Mouse (Mus musculus) lung, embryonic 16.5 days (tissue): ENCODE data around the gene Cradd. TPM values are rescaled to one million over a fixed set of nuclear protein-coding genes. Genes with fewer than 3 reads are reported as not detected.

Experiments used
- ATAC-seq: fragments of 200-750 bp; cut with Nextera tagmentation; 2 replicates; pipeline ENCODE4 v1.8.0; 2017; ENCODE audit warnings: low read depth, mild to moderate bottlenecking, moderate library complexity
- H3K27ac ChIP-seq: fragments of 300-500 bp; sonication (generic); 2 replicates; pipeline ENCODE4 v1.5.1; 2014; ENCODE audit warnings: mild to moderate bottlenecking, control low read depth, low read length
- H3K27me3 ChIP-seq: fragments of 300-500 bp; sonication (generic); 2 replicates; pipeline ENCODE4 v1.6.1; 2014; ENCODE audit warnings: low read depth, low read length, mixed read lengths; ENCODE audit not compliant: control insufficient read depth, insufficient read depth
- H3K36me3 ChIP-seq: fragments of 300-500 bp; sonication (generic); 2 replicates; pipeline ENCODE4 v1.6.1; 2014; ENCODE audit warnings: low read length; ENCODE audit not compliant: control insufficient read depth, insufficient read depth
- H3K4me1 ChIP-seq: fragments of 300-500 bp; sonication (generic); replicated peaks from 2 replicates; pipeline ENCODE4 v1.6.1; 2014; ENCODE audit warnings: low read length, mixed read lengths; ENCODE audit not compliant: control insufficient read depth, insufficient read depth
- H3K4me2 ChIP-seq: fragments of 300-500 bp; sonication (generic); 2 replicates; pipeline ENCODE4 v1.6.1; 2014; ENCODE audit warnings: low read depth, low read length, control low read depth
- H3K4me3 ChIP-seq: fragments of 300-500 bp; sonication (generic); 2 replicates; pipeline ENCODE4 v1.5.1; 2014; ENCODE audit warnings: mild to moderate bottlenecking, low read length, control low read depth
- H3K9ac ChIP-seq: fragments of 300-500 bp; sonication (generic); 2 replicates; pipeline ENCODE4 v1.6.1; 2014; ENCODE audit warnings: low read length, control low read depth
- H3K9me3 ChIP-seq: fragments of 300-500 bp; sonication (generic); 2 replicates; pipeline ENCODE4 v1.6.1; 2016; ENCODE audit warnings: low read length; ENCODE audit not compliant: control insufficient read depth
- WGBS: fragments of 180-500 bp; shearing (Covaris S2); extraction: QIAGEN DNeasy Blood & Tissue Kit; methylation state at CpG from one replicate; pipeline ENCODE4 v1.1.7; 2014; 5-methylcytosine and 5-hydroxymethylcytosine counted together
- polyA plus RNA-seq: library from polyadenylated mRNA; unstranded; fragments of >200 nt; fragmentation: Nextera tagmentation; extraction: Ambion mirVana; gene quantifications from 2 replicates; pipeline ENCODE4 v1.2.1, GENCODE M21; 2015

The Cradd gene
- polyA plus RNA-seq, 1 experiment from 2014 or later: 12.0 TPM

DNA sequence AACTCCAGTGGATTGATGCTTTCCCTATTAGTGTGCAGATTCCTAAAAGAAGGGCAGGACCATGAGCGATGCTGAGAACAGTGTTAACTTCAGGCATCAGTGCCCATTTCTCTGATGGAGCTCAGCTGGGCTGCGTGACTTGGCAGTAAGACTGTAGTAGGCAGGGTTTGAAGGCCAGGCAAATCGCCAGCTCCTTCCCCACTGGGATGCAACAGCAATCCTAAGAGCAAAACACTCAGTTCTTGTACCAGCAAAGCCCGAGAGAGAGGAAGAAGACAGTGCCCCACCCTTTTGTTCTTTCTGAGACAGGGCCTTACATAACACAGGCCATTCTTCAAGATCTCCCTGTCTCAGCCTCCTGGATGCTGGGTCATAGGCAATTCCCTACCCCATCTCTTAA, 140.9 kb downstream of the Cradd start:
- no peak overlapping the region for H3K4me2 ChIP-seq
- no peaks in the 10 kb centered on the region for H3K9me3 ChIP-seq
- no peaks in the 10 kb centered on the region for H3K27me3 ChIP-seq
- H3K9ac ChIP-seq: no peak overlapping the region
- no peaks in the 10 kb centered on the region; the same call in 1 of the 2 replicates for H3K36me3 ChIP-seq
- H3K4me1 ChIP-seq: peaks cover 9% of the 10 kb centered on the region
- no peak overlapping the region for H3K4me3 ChIP-seq
- ATAC-seq: peak; percentile 67; the same call in 1 of the 2 replicates
- 51% methylated on average over 4 of the region's 4 CpGs for WGBS
- H3K27ac ChIP-seq: peak overlapping the region; percentile 44; the same call in 1 of the 2 replicates

DNA sequence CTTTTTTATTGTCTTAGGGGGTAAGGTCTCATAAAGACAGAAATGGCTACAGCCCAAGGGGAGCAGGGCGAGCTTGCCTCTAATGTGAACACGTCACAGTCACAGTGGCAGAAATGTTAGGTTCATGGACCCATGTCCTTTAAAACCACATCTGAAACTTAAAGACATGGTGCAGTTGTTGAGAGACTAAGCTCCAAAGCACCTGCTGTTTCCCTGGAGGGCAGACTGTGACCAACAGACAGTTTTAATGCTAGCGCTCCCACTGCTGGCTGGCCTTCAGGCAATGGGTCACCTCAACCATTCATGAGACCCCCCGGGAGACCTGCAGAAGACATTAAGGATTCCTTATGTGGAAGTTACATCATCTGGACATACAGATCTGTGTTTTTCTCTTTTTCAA, 141.5 kb downstream of the Cradd start:
- Histone ChIP-seq H3K36me3 (no peaks in the 10 kb centered on the region; the same call in 1 of the 2 replicates), H3K4me2 (no peak overlapping the region), H3K4me3 (no peak overlapping the region), H3K27me3 (no peaks in the 10 kb centered on the region), H3K27ac (no peak overlapping the region), H3K4me1 (peaks cover 11% of the 10 kb centered on the region), H3K9me3 (no peaks in the 10 kb centered on the region), H3K9ac (no peak overlapping the region)
- WGBS: 80% methylated on average over 4 of the region's 4 CpGs
- no peak for ATAC-seq

DNA sequence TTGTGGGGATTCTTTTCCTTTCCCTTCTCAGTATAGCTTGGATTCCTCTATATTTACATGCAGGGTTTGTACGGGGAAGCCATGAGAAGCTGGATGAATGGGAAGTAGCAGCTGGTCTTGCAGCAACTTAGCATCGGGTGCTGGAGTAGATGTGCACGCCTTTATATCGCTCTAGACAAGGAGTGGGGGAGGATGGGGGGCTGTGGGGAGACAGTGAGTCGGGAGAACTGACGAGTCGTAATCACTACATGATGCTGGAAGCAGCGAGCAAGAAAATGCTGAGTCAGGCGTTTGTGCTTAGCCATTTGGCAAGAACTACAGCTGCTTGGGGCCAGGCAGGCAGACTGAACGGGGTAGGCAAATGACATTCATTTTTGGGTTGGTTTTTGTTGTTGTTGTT, 142.4 kb downstream of the Cradd start:
- no peak overlapping the region for H3K4me3 ChIP-seq
- no peak overlapping the region for H3K9ac ChIP-seq
- no peak overlapping the region for H3K27ac ChIP-seq
- H3K4me2 ChIP-seq: no peak overlapping the region
- 44% methylated on average over 10 of the region's 10 CpGs for WGBS
- no peaks in the 10 kb centered on the region for H3K9me3 ChIP-seq
- peak; percentile 50; the same call in 1 of the 2 replicates for ATAC-seq
- no peaks in the 10 kb centered on the region; the same call in 1 of the 2 replicates for H3K36me3 ChIP-seq
- H3K27me3 ChIP-seq: no peaks in the 10 kb centered on the region
- H3K4me1 ChIP-seq: peaks cover 18% of the 10 kb centered on the region

DNA sequence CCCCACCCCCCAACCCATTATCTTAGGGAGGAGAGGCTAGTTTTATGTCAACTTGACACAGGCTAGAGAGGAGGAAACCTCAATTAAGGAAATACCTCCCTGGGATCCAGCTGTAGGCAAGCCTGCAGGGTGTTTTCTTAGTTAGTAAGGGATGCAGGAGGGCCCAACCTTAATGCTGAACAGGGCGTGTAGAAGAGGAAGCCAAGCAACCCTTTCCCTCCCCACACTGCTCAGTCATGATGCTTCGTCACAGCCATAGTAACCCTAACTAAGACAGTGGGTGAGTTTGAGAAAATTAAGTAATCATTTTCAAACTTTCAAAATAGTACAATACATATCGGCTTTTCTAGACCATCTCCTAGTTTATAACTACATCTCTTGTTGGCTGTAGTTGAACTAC, 143.0 kb downstream of the Cradd start:
- no peak overlapping the region for H3K4me2 ChIP-seq
- no peaks in the 10 kb centered on the region for H3K27me3 ChIP-seq
- WGBS: 80% methylated on average over 3 of the region's 3 CpGs
- no peak overlapping the region for H3K9ac ChIP-seq
- H3K4me3 ChIP-seq: no peak overlapping the region
- H3K36me3 ChIP-seq: no peaks in the 10 kb centered on the region; the same call in 1 of the 2 replicates
- H3K4me1 ChIP-seq: peaks cover 18% of the 10 kb centered on the region
- H3K27ac ChIP-seq: no peak overlapping the region
- ATAC-seq: no peak
- H3K9me3 ChIP-seq: no peaks in the 10 kb centered on the region

DNA sequence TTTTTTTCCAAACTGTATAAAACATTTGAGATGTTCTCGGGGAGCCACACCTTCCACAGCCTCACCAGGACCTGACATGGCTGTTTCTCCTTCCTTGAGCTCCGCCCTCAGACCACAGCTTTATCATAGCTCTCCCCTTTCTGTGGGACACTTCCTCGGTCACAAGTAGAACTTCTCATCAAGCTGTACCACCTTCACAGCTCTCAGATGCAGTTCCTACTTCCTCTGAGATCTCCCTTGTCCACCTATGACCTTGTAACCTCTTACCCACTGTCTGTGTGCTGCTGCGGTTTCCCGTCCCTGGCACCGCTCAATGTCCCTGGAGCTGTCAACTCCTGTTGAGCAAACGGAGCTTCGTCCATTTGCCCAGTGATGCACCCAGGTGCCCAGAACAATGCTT, 143.8 kb downstream of the Cradd start:
- WGBS: 76% methylated on average over 8 of the region's 8 CpGs

DNA sequence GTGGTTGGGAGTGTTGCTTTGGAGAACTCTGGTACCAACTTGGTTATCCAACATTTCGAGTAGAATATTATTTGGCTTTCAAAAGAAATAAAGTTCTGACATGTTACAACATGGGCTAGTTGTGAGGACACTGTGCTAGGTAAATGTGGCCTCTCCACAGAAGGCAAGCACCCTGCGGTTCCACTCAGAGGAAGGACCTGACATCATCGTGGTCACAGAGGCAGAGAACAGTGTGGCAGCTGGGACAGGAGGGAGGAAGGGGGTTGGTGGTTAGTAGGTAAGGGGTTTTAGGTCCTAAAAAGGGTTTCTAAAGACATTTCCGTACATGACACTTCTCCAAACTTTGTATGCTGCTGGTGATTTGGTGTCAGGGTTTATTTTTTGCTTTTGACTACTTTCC, 145.1 kb downstream of the Cradd start:
- H3K4me1 ChIP-seq: peaks cover 19% of the 10 kb centered on the region
- no peak for ATAC-seq
- no peaks in the 10 kb centered on the region for H3K27me3 ChIP-seq
- WGBS: 79% methylated on average over 4 of the region's 4 CpGs
- H3K9ac ChIP-seq: no peak overlapping the region
- no peaks in the 10 kb centered on the region for H3K36me3 ChIP-seq
- no peaks in the 10 kb centered on the region for H3K9me3 ChIP-seq
- H3K4me3 ChIP-seq: no peak overlapping the region
- no peak overlapping the region for H3K4me2 ChIP-seq
- no peak overlapping the region for H3K27ac ChIP-seq

More for the DNA sequence above, 143.8 kb downstream of the Cradd start:
- H3K4me2 ChIP-seq: no peak overlapping the region
- no peak overlapping the region for H3K27ac ChIP-seq
- no peak for ATAC-seq
- peaks cover 22% of the 10 kb centered on the region for H3K4me1 ChIP-seq
- H3K36me3 ChIP-seq: no peaks in the 10 kb centered on the region
- no peaks in the 10 kb centered on the region for H3K27me3 ChIP-seq
- no peaks in the 10 kb centered on the region for H3K9me3 ChIP-seq
- H3K9ac ChIP-seq: no peak overlapping the region
- H3K4me3 ChIP-seq: no peak overlapping the region

DNA sequence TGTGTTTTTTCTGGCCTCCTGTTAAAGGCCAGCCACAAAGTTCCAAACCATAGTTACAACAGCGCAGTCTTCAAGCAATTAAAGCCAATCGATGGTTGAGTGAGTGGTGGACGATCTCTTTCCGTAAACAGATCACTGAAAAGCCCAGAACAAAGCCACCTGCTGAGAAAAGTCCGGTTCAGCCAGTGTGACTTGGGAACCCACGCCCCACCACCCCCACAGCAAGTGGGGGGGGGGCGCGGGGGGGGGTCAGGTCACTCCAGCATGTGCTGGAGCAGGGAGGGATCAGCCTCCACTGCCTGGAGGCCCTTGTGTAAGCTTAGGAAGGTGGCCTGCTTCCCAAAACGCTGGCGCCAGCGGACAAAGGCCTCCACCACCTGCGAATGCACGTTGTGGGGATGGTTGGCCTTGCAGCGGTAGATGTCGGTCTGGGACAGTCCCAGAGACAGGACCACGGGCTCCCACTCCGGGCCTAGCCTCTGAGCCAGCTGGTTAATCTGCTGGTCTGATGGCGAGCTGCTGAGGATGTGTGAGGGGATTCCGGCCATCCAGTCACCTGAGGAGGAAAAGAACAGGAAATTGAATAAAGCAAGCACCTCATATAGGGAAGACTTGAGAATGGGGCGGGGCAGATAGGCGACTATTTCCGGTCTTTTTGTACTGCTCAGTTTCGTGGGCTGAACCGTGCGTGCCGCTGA, 148.4 kb downstream of the Cradd start:
- ATAC-seq: 0 out of 2 replicates have a peak, but pooled peaks have one; percentile 10
- no peaks in the 10 kb centered on the region for H3K9me3 ChIP-seq
- no peaks in the 10 kb centered on the region for H3K27me3 ChIP-seq
- WGBS: 53% methylated on average over 25 of the region's 26 CpGs
- H3K27ac ChIP-seq: no peak overlapping the region
- H3K4me3 ChIP-seq: no peak overlapping the region
- H3K4me1 ChIP-seq: peaks cover 20% of the 10 kb centered on the region
- no peak overlapping the region for H3K4me2 ChIP-seq
- H3K9ac ChIP-seq: no peak overlapping the region
- H3K36me3 ChIP-seq: no peaks in the 10 kb centered on the region

DNA sequence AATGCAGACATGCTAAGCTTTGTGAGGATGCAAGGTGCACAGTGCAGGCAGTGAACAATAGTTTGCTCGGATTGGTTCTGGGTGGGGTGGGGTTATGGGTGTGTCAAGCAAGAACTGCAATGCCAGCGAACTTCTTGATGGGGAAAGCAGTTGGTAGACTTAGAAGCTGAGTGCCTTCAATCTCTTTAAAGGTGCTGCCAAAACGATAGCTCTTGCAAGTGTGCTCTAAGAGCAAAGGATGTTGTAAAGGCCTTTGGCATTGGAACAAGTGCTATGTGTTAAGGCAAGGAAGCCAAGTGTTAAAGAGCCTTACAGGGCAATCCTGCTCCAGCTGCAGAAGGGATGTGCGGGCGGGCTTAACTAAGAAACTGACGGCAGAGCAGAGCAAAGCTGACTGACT, 149.7 kb downstream of the Cradd start:
- Histone ChIP-seq H3K27ac (no peak overlapping the region), H3K36me3 (no peaks in the 10 kb centered on the region), H3K4me2 (no peak overlapping the region), H3K4me3 (no peak overlapping the region), H3K4me1 (peaks cover 20% of the 10 kb centered on the region), H3K9me3 (no peaks in the 10 kb centered on the region), H3K27me3 (no peaks in the 10 kb centered on the region), H3K9ac (no peak overlapping the region)
- 69% methylated on average over 6 of the region's 6 CpGs for WGBS
- ATAC-seq: no peak

DNA sequence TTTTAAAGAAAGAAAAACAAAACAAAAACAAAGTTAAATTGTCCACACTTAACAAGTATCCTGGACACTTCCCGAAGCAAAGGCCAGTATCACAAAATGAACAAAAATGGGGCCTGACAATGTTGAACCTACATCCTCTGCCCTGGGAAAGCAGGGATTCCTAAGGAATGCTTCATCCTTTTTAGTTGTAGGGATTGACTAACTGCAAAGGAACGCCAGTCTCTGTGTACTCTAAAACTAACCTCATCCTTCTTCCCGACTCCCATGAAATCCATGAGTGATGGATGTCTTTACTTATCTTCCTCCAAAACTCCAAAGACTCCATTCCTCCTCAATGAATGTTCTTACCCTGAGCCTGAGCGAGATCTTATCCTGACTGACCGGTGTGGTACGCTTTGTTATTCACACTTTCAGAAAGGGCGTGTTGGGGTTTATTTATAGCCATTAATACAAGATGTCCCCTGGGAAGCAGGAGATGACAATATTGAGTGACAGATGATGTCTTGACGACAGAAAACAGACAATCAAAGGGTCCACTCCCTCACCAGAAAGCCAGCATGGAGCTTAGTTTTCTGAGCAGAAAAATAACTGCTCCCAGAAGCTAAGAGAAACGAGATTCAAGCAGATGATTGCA, 153.1 kb downstream of the Cradd start:
- no peak overlapping the region for H3K27ac ChIP-seq
- H3K4me3 ChIP-seq: no peak overlapping the region
- no peaks in the 10 kb centered on the region for H3K9me3 ChIP-seq
- H3K9ac ChIP-seq: no peak overlapping the region
- H3K4me2 ChIP-seq: no peak overlapping the region
- no peak for ATAC-seq
- peaks cover 11% of the 10 kb centered on the region; the same call in 1 of the 2 replicates for H3K4me1 ChIP-seq
- 50% methylated on average over 9 of the region's 9 CpGs for WGBS
- H3K36me3 ChIP-seq: no peaks in the 10 kb centered on the region
- no peaks in the 10 kb centered on the region for H3K27me3 ChIP-seq
